Mouse (Mus musculus): Measurements from ENCODE around the gene Plch2.

DNA sequence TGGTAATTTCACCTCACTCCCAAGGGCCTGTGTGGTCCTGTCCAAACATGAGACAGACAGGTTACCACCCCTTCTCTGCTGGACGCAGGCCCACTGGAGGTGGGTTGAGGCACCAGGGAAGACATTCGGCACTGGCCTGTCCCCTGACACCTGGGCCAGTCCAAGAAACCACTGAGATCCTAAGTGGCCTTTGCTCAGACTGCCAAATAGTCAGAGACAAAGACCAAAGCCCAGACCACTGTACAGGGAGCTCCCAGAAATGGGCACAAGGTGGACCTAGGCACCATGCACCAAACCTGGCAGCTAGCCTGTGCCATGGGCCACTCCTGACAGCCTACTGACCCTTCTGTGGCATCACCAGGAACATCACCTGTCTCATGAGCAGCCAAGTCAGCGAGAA is 47.4 kb downstream of the Plch2 start:
- TF ChIP-seq POLR2A (IDR thresholded peaks at IDR 0.05; ENCODE audit: extremely low read depth, insufficient read depth, low read length) (no peak), CTCF (IDR thresholded peaks at IDR 0.05; ENCODE audit: extremely low read depth, insufficient read depth, low read length) (no peak)
